Mouse (Mus musculus) neural tube, embryonic 14.5 days (tissue): ENCODE results near the gene Npy1r. TPM values are rescaled to one million over a fixed set of nuclear protein-coding genes. Genes with fewer than 3 reads are reported as not detected.

ENCODE experiments used
- polyA plus RNA-seq: library from polyadenylated mRNA; unstranded; fragments of >200 nt; fragmentation: Nextera tagmentation; extraction: Ambion mirVana; gene quantifications from 2 replicates; pipeline ENCODE4 v1.2.1, GENCODE M21; 2014

Npy1r gene
- polyA plus RNA-seq, 1 experiment from 2014 or later = 15.3 TPM

Other genes starting within 250 kb of the Npy1r start
- gene Tma16, start 210.7 kb upstream of the Npy1r start, polyA plus RNA-seq = 11.3 and 12.8 TPM in 2 replicates
- gene Tktl2, start 185.4 kb upstream of the Npy1r start, polyA plus RNA-seq = not detected in 2 replicates
- 2.5 and 4.0 TPM in 2 replicates for gene Npy5r, start 9.1 kb upstream of the Npy1r start, polyA plus RNA-seq
- gene Naf1, start 163.0 kb downstream of the Npy1r start, polyA plus RNA-seq = 3.5 and 4.4 TPM in 2 replicates